Comparison of ENCODE assay signal across 24 mouse cellular contexts in the genomic region with DNA sequence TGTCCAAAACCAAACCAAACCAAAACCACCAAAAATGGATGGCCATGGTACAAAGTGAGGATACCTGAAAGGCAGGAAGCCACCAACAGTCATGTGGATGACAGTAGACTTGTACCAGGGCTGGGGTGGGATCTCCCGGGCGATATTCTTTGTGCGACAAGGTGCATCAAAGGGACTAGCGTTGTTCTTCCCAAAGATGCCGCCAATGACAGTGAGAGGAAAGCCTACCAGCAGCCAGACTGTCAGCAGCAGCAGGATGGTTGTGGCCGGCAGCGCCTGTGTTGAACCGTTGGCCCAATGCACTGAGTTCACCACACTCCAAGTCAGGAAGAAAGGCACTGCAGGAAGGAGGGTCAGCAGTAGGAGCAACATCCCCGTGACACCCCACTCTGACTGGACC.
"Had no signal": no experiment of that assay in that cellular context is flagged by ENCODE, and none has a peak within 500 bp of the region (broad histone marks: within the 10 kb centered on the region; RNA-seq: fewer than 3 reads in every experiment).

A gene (minus strand): TSS at position 101 of the 400 bp plus-strand sequence.

- H3K27me3 ChIP-seq: heart, embryonic 13.5 days; heart, embryonic 15.5 days; kidney, embryonic 15.5 days; limb, embryonic 12.5 days had no signal

- H3K4me2 ChIP-seq: heart, embryonic 15.5 days; kidney, embryonic 15.5 days; limb, embryonic 12.5 days; liver, embryonic 11.5 days had no signal

- DNase-seq: gastrocnemius, postnatal 14 days; gastrocnemius, postnatal 36 days; heart, adult 11 months; heart, adult 2 months; heart, postnatal 14 days; heart, postnatal 36 days; kidney, adult 11 months; kidney, adult 2 months; kidney, adult 9 months; kidney, postnatal 14 days; kidney, postnatal 36 days; layer of hippocampus, adult 9-11 months; layer of hippocampus, postnatal 36 days; liver had no signal

- H3K4me3 ChIP-seq: heart, adult 2 months; heart, embryonic 13.5 days; heart, embryonic 15.5 days; kidney, embryonic 15.5 days; limb, embryonic 10.5 days; limb, embryonic 12.5 days had no signal

- H3K27ac ChIP-seq: heart, adult 2 months; hindbrain, embryonic 14.5 days; hindbrain, postnatal 0 days; kidney, postnatal 0 days; limb, embryonic 10.5 days; limb, embryonic 12.5 days had no signal

- H3K9ac ChIP-seq: heart, embryonic 15.5 days; hindbrain, embryonic 14.5 days; kidney, embryonic 15.5 days; limb, embryonic 12.5 days had no signal

- ATAC-seq: hindbrain, postnatal 0 days; intestine, embryonic 16.5 days had no signal

- H3K9me3 ChIP-seq: heart, embryonic 13.5 days; heart, embryonic 15.5 days; kidney, embryonic 15.5 days; limb, embryonic 10.5 days; limb, embryonic 12.5 days had no signal
